Mouse (Mus musculus) cerebellum, adult 2 months (tissue): Measurements from ENCODE around the gene Dnm3.

Experiments
- CTCF ChIP-seq: fragments of 200-500 bp; IDR thresholded peaks from 2 replicates; pipeline ENCODE4 v1.5.1; 2011; ENCODE audit warnings: low read depth, mild to moderate bottlenecking, control low read depth, low read length, moderate library complexity, borderline replicate concordance; ENCODE audit not compliant: insufficient read depth
- POLR2A ChIP-seq: fragments of 200-500 bp; IDR thresholded peaks from 2 replicates; pipeline ENCODE4 v1.6.1; 2011; ENCODE audit warnings: low read length, control low read depth, borderline replicate concordance; ENCODE audit not compliant: insufficient read depth

DNA sequence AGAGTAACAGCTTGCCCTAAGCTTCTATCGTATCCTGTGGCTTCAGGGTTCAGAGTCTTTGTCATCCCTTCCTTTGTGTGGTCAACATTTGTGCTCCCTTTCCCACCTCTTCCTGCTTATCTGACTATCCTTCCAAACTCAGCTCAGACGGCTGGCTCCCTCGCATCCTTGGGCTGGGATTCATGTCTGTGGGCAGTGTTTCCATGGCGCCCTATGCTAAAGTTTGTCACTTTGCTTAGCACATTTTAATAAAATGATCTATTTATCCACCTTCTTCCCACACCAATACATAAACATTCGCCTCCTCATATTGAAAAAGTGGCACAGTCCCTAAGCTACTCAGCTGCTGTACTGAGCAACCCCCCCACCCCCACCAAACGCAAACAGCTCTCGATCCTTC, 165.7 kb downstream of the Dnm3 start:
- TF ChIP-seq CTCF (no peak), POLR2A (no peak)
